Mouse (Mus musculus) embryonic facial prominence, embryonic 12.5 days (tissue): ENCODE measurements around the gene Pgap3. TPM values are rescaled to one million over a fixed set of nuclear protein-coding genes. Genes with fewer than 3 reads are reported as not detected.

Experiments
- ATAC-seq: fragments of 200-750 bp; cut with Nextera tagmentation; 2 replicates; pipeline ENCODE4 v1.8.0; 2017; ENCODE audit not compliant: insufficient number of reproducible peaks, insufficient read depth, low FRiP score, low TSS enrichment
- H3K27ac ChIP-seq: fragments of 300-500 bp; sonication (generic); 2 replicates; pipeline ENCODE4 v1.5.1; 2016; ENCODE audit warnings: mild to moderate bottlenecking
- H3K27me3 ChIP-seq: fragments of 300-500 bp; sonication (generic); 2 replicates; pipeline ENCODE4 v1.6.1; 2016; ENCODE audit warnings: mild to moderate bottlenecking, moderate library complexity
- H3K36me3 ChIP-seq: fragments of 300-500 bp; sonication (generic); 2 replicates; pipeline ENCODE4 v1.6.1; 2016; ENCODE audit warnings: mild to moderate bottlenecking
- H3K4me1 ChIP-seq: fragments of 300-500 bp; sonication (generic); 2 replicates; pipeline ENCODE4 v1.6.1; 2016
- H3K4me2 ChIP-seq: fragments of 300-500 bp; sonication (generic); replicated peaks from 2 replicates; pipeline ENCODE4 v1.6.1; 2016; ENCODE audit warnings: mild to moderate bottlenecking, moderate library complexity
- H3K4me3 ChIP-seq: fragments of 300-500 bp; sonication (generic); 2 replicates; pipeline ENCODE4 v1.5.1; 2016; ENCODE audit warnings: mild to moderate bottlenecking
- H3K9ac ChIP-seq: fragments of 300-500 bp; sonication (generic); 2 replicates; pipeline ENCODE4 v1.6.1; 2016; ENCODE audit warnings: mild to moderate bottlenecking, moderate library complexity
- H3K9me3 ChIP-seq: fragments of 300-500 bp; sonication (generic); 2 replicates; pipeline ENCODE4 v1.6.1; 2016; ENCODE audit warnings: mild to moderate bottlenecking, moderate library complexity
- WGBS: fragments of 180-500 bp; shearing (Covaris S2); methylation state at CpG from one replicate; pipeline ENCODE4 v1.1.7; 2016; 5-methylcytosine and 5-hydroxymethylcytosine counted together
- polyA plus RNA-seq: library from polyadenylated mRNA; unstranded; fragments of >200 nt; fragmentation: Nextera tagmentation; extraction: Ambion mirVana; gene quantifications from 2 replicates; pipeline ENCODE4 v1.2.1, GENCODE M21; 2016

Gene Pgap3
- polyA plus RNA-seq, 1 experiment from 2014 or later: 9.8 TPM

DNA sequence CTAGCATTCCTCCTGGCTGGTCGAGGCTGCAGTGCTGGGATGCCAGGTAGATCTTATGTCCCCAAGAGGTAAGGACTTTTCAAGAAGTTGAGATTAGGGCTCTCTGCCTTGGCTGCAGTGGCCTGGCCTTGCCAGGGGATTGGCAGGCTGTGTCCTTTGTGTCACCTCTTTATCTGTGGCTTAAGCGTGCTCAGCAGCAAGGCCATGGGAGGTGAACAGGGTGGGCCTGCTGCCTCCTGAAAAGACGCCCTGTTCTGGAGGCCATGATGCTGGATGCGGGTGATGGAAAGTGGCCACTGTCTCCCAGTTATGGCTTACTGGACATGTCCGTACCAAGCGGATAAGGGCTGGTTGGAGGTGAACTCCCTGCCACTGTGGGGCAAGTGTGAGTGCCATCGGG is 20.9 kb downstream of the Pgap3 start:
- Histone ChIP-seq H3K36me3 (peaks cover 64% of the 10 kb centered on the region), H3K4me1 (no peaks in the 10 kb centered on the region), H3K4me2 (no peak overlapping the region), H3K4me3 (no peak overlapping the region), H3K27ac (no peak overlapping the region), H3K27me3 (peaks cover 8% of the 10 kb centered on the region), H3K9ac (no peak overlapping the region), H3K9me3 (no peaks in the 10 kb centered on the region)
- ATAC-seq: no peak
- 84% methylated on average over 7 of the region's 7 CpGs for WGBS

DNA sequence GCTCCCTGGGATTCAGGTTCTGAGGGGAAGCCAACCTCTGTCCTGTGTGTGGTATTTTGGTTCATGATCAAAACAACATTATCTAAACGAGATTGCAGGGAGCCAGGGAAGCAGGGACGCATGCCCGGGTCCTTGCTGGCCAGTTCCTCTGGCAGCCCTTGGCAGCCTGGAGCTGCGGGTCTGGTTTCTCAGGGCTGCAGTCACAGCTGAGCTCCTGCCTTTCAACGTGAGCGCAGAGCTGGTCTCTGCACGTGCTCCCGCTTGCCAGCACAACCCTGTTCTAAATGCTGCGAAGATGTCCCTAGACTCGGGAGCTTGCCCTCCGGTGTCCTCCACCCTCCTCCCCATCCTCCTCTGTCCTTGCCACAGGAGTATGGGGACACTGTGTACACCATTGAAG is 22.5 kb downstream of the Pgap3 start:
- no peak overlapping the region for H3K4me3 ChIP-seq
- H3K9me3 ChIP-seq: no peaks in the 10 kb centered on the region
- no peaks in the 10 kb centered on the region for H3K27me3 ChIP-seq
- H3K4me2 ChIP-seq: no peak overlapping the region
- no peak overlapping the region for H3K9ac ChIP-seq
- WGBS: 82% methylated on average over 11 of the region's 11 CpGs
- peaks cover 72% of the 10 kb centered on the region for H3K36me3 ChIP-seq
- no peak for ATAC-seq
- H3K4me1 ChIP-seq: no peaks in the 10 kb centered on the region
- no peak overlapping the region for H3K27ac ChIP-seq

DNA sequence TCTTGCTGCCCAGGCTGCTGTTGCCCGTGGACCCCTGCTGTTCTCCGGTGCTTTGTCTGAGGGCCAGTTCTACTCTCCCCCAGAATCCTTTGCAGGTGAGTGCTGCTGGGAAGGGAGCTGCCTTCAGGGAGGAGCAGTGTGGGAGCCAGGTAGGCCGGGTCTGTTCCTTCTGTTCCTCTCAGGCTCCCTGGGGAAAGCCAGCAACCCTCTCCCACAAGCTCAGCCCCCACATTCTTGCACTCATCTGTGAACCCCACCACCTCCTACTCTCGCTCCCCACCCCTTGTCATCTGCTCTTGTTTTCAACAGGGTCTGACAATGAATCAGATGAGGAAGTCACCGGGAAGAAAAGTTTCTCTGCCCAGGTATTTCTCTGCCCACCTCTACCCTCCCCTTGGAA is 23.5 kb downstream of the Pgap3 start:
- H3K27ac ChIP-seq: no peak overlapping the region
- peaks cover 4% of the 10 kb centered on the region for H3K4me1 ChIP-seq
- WGBS: 75% methylated on average over 5 of the region's 5 CpGs
- ATAC-seq: no peak
- H3K36me3 ChIP-seq: peaks cover 72% of the 10 kb centered on the region
- no peak overlapping the region for H3K4me2 ChIP-seq
- no peak overlapping the region for H3K9ac ChIP-seq
- H3K4me3 ChIP-seq: no peak overlapping the region
- no peaks in the 10 kb centered on the region for H3K9me3 ChIP-seq
- no peaks in the 10 kb centered on the region for H3K27me3 ChIP-seq

DNA sequence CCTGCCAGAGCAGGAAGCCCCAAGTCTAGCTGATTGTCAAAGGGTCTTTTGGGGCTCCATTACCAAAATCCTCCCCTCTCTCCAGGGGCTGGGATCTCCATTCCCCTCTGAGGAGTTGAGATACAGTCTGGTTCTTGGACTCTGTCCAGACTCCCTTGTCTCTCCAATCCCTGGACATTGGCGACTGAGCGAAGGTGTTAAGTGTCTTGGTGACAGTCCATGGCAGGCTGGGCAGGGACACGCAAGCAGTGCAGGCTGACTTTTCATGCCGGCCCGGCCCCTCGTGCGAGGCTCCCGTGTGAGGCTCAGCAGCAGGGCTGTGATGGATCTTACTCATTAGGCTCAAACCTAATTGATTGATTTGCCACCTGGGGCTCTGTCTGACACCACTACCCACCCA is 26.0 kb downstream of the Pgap3 start:
- 83% methylated on average over 8 of the region's 8 CpGs for WGBS
- H3K9ac ChIP-seq: no peak overlapping the region

DNA sequence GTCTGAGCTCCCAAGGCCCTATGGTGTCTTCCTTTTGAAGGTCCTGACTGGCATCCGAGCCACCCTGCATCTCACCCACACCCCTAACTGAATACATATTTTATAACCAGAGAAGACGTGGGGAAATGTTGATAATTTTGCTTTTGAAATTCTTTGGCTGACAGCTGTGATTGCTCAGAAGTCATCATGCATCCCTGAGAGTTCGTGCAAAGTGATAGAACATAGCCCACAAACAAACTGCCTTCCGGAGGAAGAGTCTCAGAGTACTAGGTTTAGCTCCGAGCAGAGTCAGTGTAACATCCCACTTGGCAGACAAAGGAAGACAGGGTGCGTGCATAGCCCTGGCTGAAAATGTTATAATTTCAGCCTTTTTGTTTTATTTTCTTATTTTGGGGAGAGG is 27.0 kb downstream of the Pgap3 start:
- no peaks in the 10 kb centered on the region for H3K27me3 ChIP-seq
- ATAC-seq: no peak
- WGBS: 86% methylated on average over 6 of the region's 6 CpGs
- H3K9ac ChIP-seq: no peak overlapping the region
- peaks cover 47% of the 10 kb centered on the region for H3K36me3 ChIP-seq
- H3K9me3 ChIP-seq: no peaks in the 10 kb centered on the region
- peaks cover 12% of the 10 kb centered on the region for H3K4me1 ChIP-seq
- no peak overlapping the region for H3K4me3 ChIP-seq
- no peak overlapping the region for H3K4me2 ChIP-seq
- H3K27ac ChIP-seq: no peak overlapping the region

More for the DNA sequence above, 26.0 kb downstream of the Pgap3 start:
- H3K4me3 ChIP-seq: no peak overlapping the region
- no peak overlapping the region for H3K27ac ChIP-seq
- H3K4me2 ChIP-seq: no peak overlapping the region
- peaks cover 12% of the 10 kb centered on the region for H3K4me1 ChIP-seq
- no peaks in the 10 kb centered on the region for H3K27me3 ChIP-seq
- no peaks in the 10 kb centered on the region for H3K9me3 ChIP-seq
- no peak for ATAC-seq
- peaks cover 57% of the 10 kb centered on the region for H3K36me3 ChIP-seq

DNA sequence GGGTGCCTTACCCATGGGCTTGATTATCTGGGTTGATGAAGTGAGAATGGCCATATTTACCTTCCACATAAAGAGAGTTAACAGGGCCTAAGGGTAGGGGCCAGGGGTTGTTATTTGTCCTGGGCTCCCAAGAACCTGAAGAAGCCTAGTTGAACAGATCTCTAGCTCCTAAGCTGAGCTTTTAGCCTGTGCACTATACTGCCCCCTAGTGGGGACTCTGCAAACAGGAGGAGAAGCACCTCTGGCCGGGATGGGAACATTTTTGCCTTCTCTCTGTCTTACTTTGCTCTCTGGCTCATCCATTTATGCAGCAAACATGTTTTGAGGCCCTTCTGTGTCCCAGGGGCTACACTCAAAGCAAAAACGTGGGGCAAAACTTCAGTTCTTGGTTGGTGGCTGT is 27.9 kb downstream of the Pgap3 start:
- WGBS: 8% methylated on average over 2 of the region's 2 CpGs
- no peak for ATAC-seq
- Histone ChIP-seq H3K9me3 (no peaks in the 10 kb centered on the region), H3K4me1 (peaks cover 12% of the 10 kb centered on the region), H3K27ac (no peak overlapping the region), H3K9ac (no peak overlapping the region), H3K27me3 (no peaks in the 10 kb centered on the region), H3K36me3 (peaks cover 38% of the 10 kb centered on the region), H3K4me2 (no peak overlapping the region), H3K4me3 (no peak overlapping the region)

DNA sequence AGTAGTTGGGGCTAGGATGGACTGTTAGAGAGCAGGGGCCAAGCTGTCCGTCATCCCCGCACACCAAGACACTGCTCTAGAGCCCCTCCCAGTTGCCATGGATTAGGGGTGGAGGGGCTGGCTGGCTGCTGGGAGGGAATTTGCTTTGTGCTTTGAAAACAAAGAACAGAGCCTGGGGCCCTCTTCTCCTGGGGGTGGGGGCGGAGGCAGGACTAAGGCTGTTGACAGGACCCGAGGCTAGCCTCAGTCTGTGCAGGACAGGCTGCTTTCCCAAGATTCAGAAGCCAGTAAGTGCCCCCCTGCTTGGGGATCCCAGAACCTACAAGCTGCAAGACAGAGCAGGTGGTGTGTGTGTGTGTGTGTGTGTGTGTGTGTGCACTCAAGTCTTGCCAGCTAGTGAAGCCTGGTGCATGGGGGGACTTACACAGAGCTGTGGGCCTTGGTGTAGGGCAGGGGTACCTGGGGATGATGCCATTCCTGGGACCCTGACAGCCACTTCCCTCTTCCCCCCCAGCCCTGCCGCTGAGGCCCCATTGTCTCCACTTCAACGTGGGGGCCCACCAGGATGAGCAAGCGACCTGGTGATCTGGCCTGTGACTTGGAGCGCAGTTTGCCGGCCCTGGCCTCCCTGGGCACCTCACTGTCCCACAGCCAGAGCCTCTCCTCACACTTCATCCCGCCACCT is 28.6 kb downstream of the Pgap3 start:
- ATAC-seq: no peak
- H3K36me3 ChIP-seq: peaks cover 31% of the 10 kb centered on the region
- peaks cover 12% of the 10 kb centered on the region for H3K4me1 ChIP-seq
- 0 out of 2 replicates have a peak overlapping the region, but pooled peaks have one; percentile 3 for H3K4me2 ChIP-seq
- no peaks in the 10 kb centered on the region for H3K27me3 ChIP-seq
- no peak overlapping the region for H3K9ac ChIP-seq
- 38% methylated on average over 10 of the region's 10 CpGs for WGBS
- no peak overlapping the region for H3K27ac ChIP-seq
- no peaks in the 10 kb centered on the region for H3K9me3 ChIP-seq
- H3K4me3 ChIP-seq: no peak overlapping the region

DNA sequence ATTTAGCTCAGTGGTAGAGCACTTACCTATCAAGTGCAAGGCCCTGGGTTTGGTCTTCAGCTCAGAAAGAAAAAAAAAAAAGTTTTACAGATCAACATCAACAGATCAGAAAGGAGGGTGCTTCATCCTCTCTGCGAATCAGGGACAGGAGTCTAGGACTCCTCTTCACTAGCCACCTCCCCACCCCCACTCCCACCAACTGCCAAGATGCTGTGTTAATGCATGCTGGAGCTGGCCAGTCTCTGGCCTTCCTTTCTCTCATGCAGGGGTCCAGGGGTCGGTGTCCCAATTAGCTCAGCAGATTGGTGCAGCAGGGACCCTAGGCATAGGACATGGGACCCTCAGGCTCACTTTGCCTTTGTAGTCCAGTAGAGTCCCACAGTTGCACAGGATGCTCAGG is 29.7 kb downstream of the Pgap3 start:
- H3K9ac ChIP-seq: no peak overlapping the region
- 67% methylated on average over 2 of the region's 2 CpGs for WGBS
- no peak overlapping the region for H3K4me3 ChIP-seq
- no peaks in the 10 kb centered on the region for H3K9me3 ChIP-seq
- H3K36me3 ChIP-seq: peaks cover 20% of the 10 kb centered on the region
- peaks cover 12% of the 10 kb centered on the region for H3K4me1 ChIP-seq
- no peaks in the 10 kb centered on the region for H3K27me3 ChIP-seq
- ATAC-seq: no peak
- H3K27ac ChIP-seq: no peak overlapping the region
- no peak overlapping the region for H3K4me2 ChIP-seq

DNA sequence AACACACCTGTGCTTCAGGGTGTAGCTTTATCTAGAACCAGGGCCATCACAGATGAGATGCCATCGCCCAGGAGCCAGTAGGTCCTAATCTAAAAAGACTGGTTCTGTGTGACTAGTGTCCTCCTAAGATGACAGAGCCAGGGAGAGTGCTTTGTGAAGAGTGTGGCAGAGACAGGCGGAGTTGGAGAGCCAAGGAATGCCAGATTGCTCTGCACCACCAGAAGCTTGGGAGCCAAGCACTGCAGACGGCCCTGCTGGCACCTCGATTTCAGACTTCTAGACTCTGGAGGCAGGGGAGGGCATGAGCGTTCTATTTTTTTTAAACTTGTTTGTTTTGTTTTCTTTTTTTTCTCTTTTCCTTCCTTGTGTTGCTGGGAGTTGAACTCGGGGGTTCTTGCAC is 31.0 kb downstream of the Pgap3 start:
- Histone ChIP-seq H3K4me2 (no peak overlapping the region), H3K27ac (no peak overlapping the region), H3K4me1 (peaks cover 12% of the 10 kb centered on the region), H3K27me3 (no peaks in the 10 kb centered on the region), H3K36me3 (peaks cover 7% of the 10 kb centered on the region; the same call in 1 of the 2 replicates), H3K9me3 (no peaks in the 10 kb centered on the region), H3K9ac (no peak overlapping the region), H3K4me3 (no peak overlapping the region)
- no peak for ATAC-seq
- WGBS: 82% methylated on average over 6 of the region's 6 CpGs

DNA sequence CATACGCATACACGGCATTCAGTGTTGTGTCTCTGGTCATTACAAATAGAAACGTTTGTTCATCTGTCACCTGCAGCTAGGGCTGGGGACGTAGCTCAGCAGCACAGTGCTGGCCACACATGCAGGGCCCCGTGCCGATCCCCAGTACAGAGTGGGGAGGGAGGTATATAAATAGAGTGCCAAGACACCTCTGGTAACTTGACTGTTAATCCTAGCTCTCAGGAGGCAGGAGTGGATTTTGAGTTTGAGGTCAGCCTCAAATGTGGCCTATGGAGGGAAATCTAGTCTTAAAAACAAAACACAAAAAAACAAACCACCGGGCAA is 32.5 kb downstream of the Pgap3 start:
- H3K27me3 ChIP-seq: no peaks in the 10 kb centered on the region
- H3K4me2 ChIP-seq: no peak overlapping the region
- no peak overlapping the region for H3K4me3 ChIP-seq
- H3K4me1 ChIP-seq: peaks cover 12% of the 10 kb centered on the region
- no peak overlapping the region for H3K27ac ChIP-seq
- H3K36me3 ChIP-seq: 0 out of 2 replicates have a peak, but pooled peaks cover under 1% of the 10 kb centered on the region
- H3K9me3 ChIP-seq: no peaks in the 10 kb centered on the region
- no peak overlapping the region for H3K9ac ChIP-seq
- no peak for ATAC-seq
- 83% methylated on average over 7 of the region's 7 CpGs for WGBS

DNA sequence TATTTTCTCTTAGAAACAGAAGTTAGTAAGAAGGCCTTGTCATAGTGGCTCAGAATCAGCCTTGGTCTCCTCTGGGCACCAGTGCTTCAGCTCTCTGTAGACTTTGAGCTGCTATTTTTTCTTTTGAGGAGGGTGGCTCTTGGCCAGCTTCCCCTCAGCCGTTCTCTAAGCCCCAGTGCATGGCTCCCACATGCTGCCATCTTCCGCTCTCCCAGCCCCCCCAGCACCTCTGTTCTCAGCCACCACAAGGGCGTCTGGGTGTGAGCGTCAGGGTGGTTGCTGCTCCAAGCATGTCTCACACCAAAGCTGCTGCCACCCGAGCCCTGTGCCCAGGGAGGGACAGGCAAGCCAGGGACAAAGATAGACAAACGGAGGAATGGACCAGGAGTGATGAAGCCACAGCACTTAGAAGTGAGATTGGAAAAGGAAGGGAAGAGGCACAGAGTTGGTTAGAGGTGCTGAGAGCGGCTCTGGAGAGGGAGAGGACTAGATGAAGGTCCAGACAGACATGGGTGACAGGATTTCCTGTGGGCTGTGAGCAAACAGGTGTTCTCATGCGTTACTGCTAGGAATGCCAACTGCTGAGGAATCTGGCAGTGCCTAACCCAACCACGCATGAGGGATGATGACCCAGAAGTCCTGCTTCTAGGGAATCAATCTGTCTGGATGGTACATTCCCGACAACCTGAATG is 33.0 kb downstream of the Pgap3 start:
- Histone ChIP-seq H3K27ac (no peak overlapping the region), H3K36me3 (no peaks in the 10 kb centered on the region), H3K4me1 (peaks cover 13% of the 10 kb centered on the region), H3K27me3 (no peaks in the 10 kb centered on the region), H3K4me3 (no peak overlapping the region), H3K9ac (no peak overlapping the region), H3K4me2 (no peak overlapping the region), H3K9me3 (no peaks in the 10 kb centered on the region)
- ATAC-seq: no peak
- WGBS: 83% methylated on average over 10 of the region's 10 CpGs

DNA sequence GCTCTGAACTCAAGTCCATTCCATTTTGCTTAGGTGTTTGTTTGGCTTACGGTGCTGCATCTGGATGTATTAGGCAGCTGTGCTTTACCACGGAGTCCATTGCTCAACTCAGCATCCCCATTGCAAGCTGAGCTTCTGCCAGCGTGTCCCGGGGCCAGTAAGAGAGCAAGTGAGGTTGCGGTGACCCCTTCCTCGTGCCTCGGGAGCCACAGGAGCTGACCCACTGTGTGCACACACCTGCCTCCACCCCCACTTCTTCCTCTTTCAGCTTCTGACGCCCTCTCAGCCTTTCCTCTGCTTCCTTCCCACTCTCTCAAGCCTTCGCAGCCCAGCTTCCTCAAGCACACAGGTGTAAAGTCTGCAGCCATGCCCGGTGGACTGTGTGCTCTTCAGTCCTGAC is 34.0 kb downstream of the Pgap3 start:
- Histone ChIP-seq H3K36me3 (peaks cover 6% of the 10 kb centered on the region; the same call in 1 of the 2 replicates), H3K4me1 (peaks cover 14% of the 10 kb centered on the region), H3K4me2 (no peak overlapping the region), H3K4me3 (no peak overlapping the region), H3K27me3 (no peaks in the 10 kb centered on the region), H3K9ac (no peak overlapping the region), H3K9me3 (no peaks in the 10 kb centered on the region), H3K27ac (no peak overlapping the region)
- no peak for ATAC-seq
- 73% methylated on average over 10 of the region's 10 CpGs for WGBS
